Mouse (Mus musculus) thymus, adult 2 months (tissue): ENCODE measurements around the gene Gm20388. TPM values are rescaled to one million over a fixed set of nuclear protein-coding genes. Genes with fewer than 3 reads are reported as not detected.

Experiments
- DNase-seq: peaks from one replicate; pipeline ENCODE4 v3.0.0; 2021
- H3K27ac ChIP-seq: fragments of 200-500 bp; 2 replicates; pipeline ENCODE4 v1.5.1; 2012; ENCODE audit warnings: low read length, control low read depth; ENCODE audit not compliant: control insufficient read depth, insufficient read depth
- H3K27me3 ChIP-seq: fragments of 200-500 bp; 2 replicates; pipeline ENCODE4 v1.6.1; 2012; ENCODE audit warnings: mild to moderate bottlenecking, low read length, moderate library complexity, mixed read lengths; ENCODE audit not compliant: control insufficient read depth, insufficient read depth
- H3K36me3 ChIP-seq: fragments of 200-500 bp; 2 replicates; pipeline ENCODE4 v1.6.1; 2012; ENCODE audit warnings: mild to moderate bottlenecking, low read length, moderate library complexity; ENCODE audit not compliant: control insufficient read depth, insufficient read depth
- H3K4me1 ChIP-seq: fragments of 200-500 bp; replicated peaks from 2 replicates; pipeline ENCODE4 v1.6.1; 2012; ENCODE audit warnings: low read length; ENCODE audit not compliant: control insufficient read depth, insufficient read depth
- H3K4me3 ChIP-seq: fragments of 200-500 bp; 2 replicates; pipeline ENCODE4 v1.5.1; 2012; ENCODE audit warnings: mild to moderate bottlenecking, low read length, control low read depth, moderate library complexity; ENCODE audit not compliant: control insufficient read depth, insufficient read depth
- CTCF ChIP-seq: fragments of 200-500 bp; IDR thresholded peaks from 2 replicates; pipeline ENCODE4 v1.5.1; 2012; ENCODE audit warnings: mild to moderate bottlenecking, control low read depth, low read length, moderate library complexity, borderline replicate concordance; ENCODE audit not compliant: control insufficient read depth, poor library complexity, insufficient read depth; ENCODE audit errors: extremely low read depth
- POLR2A ChIP-seq: fragments of 200-500 bp; IDR thresholded peaks from 2 replicates; pipeline ENCODE4 v1.6.1; 2012; ENCODE audit warnings: mild to moderate bottlenecking, low read length, control low read depth, moderate library complexity; ENCODE audit not compliant: control insufficient read depth, poor library complexity, insufficient read depth; ENCODE audit errors: extremely low read depth
- WGBS: fragments of 180-500 bp; shearing (Covaris S2); methylation state at CpG from one replicate; pipeline ENCODE4 v1.1.7; 2018; 5-methylcytosine and 5-hydroxymethylcytosine counted together
- polyA plus RNA-seq: library from polyadenylated mRNA; depleted of rRNA; stranded (reverse); fragments of >200 nt; gene quantifications from 2 replicates; pipeline ENCODE4 v1.2.3, GENCODE M21; 2012

Gm20388 gene
- polyA plus RNA-seq, 1 experiment = 103 TPM

DNA sequence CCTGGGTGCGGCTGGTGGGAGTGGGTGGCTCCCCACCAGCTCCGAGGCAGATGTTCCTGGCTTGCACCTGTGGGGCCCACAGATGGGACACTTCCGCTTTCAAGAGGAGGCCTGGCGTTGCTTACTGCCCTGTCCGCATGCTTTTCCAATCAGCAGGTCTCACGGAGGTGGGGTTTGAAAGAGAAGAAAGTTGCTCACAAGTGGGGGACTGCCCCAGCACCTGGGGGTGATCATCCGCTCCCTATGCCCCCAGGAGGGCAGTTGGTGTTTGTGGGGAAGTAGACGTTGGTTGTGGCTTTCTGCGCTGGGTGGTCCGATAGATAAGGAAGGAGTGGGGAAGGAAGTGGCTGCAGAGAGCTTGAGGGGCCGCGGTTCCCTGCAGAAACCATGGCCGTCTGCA, 2790.0 kb downstream of the Gm20388 start:
- no peaks in the 10 kb centered on the region for H3K27me3 ChIP-seq
- no peak for TF ChIP-seq CTCF
- TF ChIP-seq POLR2A = no peak
- DNase-seq = peak; percentile 73
- H3K4me3 ChIP-seq = no peak overlapping the region
- H3K4me1 ChIP-seq = peaks cover 85% of the 10 kb centered on the region
- no peaks in the 10 kb centered on the region for H3K36me3 ChIP-seq
- 4% methylated on average over 13 of the region's 13 CpGs for WGBS
- peak overlapping the region; percentile 89 for H3K27ac ChIP-seq

DNA sequence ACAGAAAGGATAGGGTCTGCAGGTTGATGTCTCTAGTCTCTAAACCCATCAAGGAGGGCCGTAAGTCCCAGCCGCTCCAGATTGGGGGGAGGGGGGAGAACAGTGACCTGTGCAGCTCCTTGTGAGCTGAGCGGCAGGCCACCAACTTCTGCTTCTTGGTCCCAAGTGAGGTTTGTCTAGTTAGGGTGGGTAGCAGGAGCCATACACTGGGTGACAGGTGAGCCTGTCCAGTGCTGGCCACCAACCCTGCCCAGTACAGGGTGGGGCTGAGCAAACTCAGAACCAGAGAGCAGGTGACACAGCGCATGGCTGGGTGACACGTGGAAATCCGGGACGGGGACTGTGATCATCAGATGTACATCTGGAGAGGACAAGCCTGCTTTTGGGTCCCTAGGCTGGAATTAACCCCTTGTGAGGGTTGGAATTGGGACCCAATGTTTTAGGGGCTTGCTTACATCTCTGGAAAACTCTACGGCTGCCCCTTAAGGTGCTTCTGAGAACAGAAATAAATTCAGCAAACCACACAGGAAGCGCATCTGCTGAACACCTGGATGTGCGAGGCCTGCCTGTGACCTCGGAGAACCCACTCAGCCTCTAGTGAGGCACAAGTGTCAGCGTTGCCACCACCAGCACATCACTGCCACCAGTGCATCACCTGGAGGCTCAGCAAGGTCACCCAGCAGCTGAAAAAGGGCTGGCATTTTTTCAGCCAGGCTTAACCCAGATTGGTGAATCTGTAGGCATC, 2791.0 kb downstream of the Gm20388 start:
- 8% methylated on average over 12 of the region's 12 CpGs for WGBS
- DNase-seq = peak; percentile 86
- TF ChIP-seq CTCF (0 out of 2 replicates have a peak, but pooled peaks have one; percentile 66), POLR2A (no peak)
- H3K4me1 ChIP-seq = peaks cover 85% of the 10 kb centered on the region
- no peaks in the 10 kb centered on the region for H3K27me3 ChIP-seq
- peak overlapping the region; percentile 95 for H3K27ac ChIP-seq
- H3K4me3 ChIP-seq = no peak overlapping the region
- no peaks in the 10 kb centered on the region for H3K36me3 ChIP-seq

DNA sequence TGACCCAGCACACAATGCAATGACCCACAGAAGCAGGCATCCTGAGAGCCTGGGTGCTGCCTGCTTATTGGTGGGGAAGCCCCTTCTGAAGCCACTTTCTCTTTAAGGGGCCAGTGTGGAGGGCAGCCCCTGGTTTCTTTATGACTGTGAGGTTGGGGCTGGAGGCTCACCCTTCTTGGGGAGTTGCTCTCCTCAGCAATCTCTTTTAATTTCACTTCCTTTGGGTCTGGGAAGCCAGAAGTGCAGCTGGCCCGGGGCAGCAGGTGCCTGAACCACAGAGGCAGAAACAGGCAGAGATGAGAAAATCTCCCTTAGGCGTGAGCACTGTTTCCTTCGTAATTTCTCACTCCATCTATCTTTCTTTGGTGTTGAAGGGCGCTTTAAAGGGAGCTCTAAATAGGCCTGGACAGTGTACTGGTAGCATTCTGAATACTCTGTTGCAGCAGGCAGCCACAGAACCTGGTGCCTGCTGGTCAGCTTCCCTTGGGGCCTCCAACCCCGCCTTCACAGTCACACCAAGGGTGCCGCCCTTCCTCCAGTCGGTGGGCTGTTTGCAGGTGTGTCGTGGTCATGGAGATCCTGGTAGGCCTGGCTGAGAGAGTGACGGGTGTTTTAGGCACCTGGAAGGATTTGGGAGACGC, 2791.8 kb downstream of the Gm20388 start:
- Histone ChIP-seq H3K36me3 (no peaks in the 10 kb centered on the region), H3K27ac (peak overlapping the region; percentile 95), H3K27me3 (no peaks in the 10 kb centered on the region), H3K4me3 (no peak overlapping the region; the same call in 1 of the 2 replicates), H3K4me1 (peaks cover 85% of the 10 kb centered on the region)
- 4% methylated on average over 10 of the region's 10 CpGs for WGBS
- TF ChIP-seq CTCF (no peak), POLR2A (no peak)
- DNase-seq = peak; percentile 78

DNA sequence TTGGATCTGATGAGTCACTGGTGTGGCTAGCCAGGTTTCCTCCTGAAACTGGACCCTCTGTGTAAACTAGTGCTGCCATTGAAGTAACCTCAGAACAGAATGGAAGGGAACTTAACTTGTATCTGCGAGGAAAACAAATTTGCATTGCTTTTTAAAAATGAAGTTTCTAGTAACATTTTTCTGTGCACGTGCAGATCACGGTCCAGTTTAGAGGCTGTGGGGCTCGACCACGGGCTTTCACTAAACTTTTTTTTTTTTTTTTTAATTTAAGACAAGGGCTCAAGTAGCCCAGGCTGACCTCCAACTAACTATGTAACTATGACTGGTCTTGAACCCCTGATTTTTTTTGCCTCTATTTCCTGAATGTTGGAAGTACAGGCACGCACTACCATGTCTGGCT, 2792.3 kb downstream of the Gm20388 start:
- H3K27me3 ChIP-seq = no peaks in the 10 kb centered on the region
- no peaks in the 10 kb centered on the region for H3K36me3 ChIP-seq
- 22% methylated on average over 6 of the region's 6 CpGs for WGBS
- DNase-seq = no peak
- no peak for TF ChIP-seq CTCF
- TF ChIP-seq POLR2A = no peak
- H3K27ac ChIP-seq = peak overlapping the region; percentile 95
- no peak overlapping the region for H3K4me3 ChIP-seq
- H3K4me1 ChIP-seq = peaks cover 85% of the 10 kb centered on the region

DNA sequence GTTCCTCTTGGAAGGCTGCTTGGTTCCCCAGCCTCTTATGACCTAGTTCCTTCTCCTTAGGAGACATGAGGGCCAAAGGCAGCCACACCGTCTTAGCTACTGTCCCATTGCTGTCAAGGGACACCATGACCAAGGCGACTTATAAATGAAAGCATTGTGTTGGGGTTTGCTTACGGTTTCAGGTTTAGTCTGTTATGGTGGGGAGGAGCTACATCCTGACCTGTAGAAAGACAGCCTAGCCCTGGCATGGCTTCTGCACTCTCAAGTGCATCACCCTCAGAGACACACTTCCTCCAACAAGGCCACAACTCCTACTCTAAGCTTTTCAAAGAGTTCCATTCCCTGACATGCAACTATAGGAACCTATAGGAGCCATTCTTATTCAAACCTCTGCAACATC, 2794.0 kb downstream of the Gm20388 start:
- Histone ChIP-seq H3K4me1 (peaks cover 85% of the 10 kb centered on the region), H3K27me3 (no peaks in the 10 kb centered on the region), H3K4me3 (no peak overlapping the region), H3K36me3 (no peaks in the 10 kb centered on the region), H3K27ac (peak overlapping the region; percentile 70; the same call in 1 of the 2 replicates)
- no peak for TF ChIP-seq POLR2A
- TF ChIP-seq CTCF = no peak
- no peak for DNase-seq
- WGBS = 51% methylated on average over 3 of the region's 3 CpGs

DNA sequence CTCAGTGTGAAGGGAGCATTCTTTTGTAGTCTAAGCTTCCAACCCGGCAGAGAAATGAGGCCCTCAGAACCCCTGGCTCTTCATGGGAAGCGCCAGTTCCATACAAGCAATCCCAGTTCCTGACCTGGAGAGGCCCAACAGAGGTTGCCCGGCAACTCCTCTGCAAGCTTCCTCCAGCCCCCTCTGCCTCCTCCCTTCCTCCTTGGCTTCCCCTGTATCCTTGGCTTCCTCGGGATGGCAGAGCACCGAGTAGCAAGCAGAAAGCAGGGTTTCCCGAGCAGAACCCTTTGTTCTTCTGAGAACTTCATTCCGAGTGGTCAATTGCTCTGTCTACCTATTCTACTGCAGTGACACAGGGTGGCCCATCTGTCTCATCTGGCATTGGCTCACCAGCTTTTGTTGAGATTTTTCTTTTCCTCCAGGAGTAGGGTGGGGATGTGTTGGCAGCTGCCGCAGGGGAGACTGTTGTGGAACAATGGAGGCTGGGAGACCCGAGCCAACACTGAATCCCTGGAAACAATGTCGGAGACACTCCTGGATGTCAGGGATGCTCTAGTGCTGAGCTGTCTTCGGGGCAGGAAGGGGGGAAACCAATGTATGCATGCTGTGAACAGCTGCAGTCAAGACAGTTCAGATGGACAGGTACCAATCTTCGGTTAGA, 2795.4 kb downstream of the Gm20388 start:
- peaks cover 87% of the 10 kb centered on the region for H3K4me1 ChIP-seq
- no peak for DNase-seq
- TF ChIP-seq CTCF (no peak), POLR2A (no peak)
- no peak overlapping the region for H3K4me3 ChIP-seq
- H3K36me3 ChIP-seq = no peaks in the 10 kb centered on the region
- peak overlapping the region; percentile 80; the same call in 1 of the 2 replicates for H3K27ac ChIP-seq
- no peaks in the 10 kb centered on the region for H3K27me3 ChIP-seq
- 82% methylated on average over 12 of the region's 12 CpGs for WGBS
